Mouse (Mus musculus) embryo, embryonic 10 days (tissue): ENCODE results near the gene Gabarap.

Source experiments
- DNase-seq: peaks from one replicate; pipeline ENCODE4 v3.0.0-alpha.2; 2015; ENCODE audit warnings: low spot score

Gene Gabarap

DNA sequence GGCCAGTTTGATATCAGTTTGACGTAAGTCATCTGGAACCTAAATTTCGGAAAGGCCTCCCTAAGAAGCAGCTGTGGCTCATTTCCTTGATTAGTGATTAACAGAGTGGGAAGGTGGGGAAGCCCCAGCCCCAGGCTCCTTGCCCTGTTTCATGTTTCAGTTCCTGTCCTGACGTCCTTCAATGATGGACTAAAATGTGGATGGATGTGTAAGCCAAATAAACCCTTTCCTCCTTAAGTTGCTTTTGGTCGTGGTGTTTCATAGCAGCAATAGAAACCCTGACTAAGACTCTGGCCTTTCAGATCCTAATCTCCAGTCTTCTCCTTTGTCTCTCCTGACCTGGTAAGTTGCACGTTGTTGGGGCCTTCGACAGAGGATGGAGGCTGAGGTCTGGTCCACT is 20.7 kb upstream of the Gabarap start:
- no peak for DNase-seq

- no peak for DNase-seq
These were observed 20.2 kb upstream of the Gabarap start for GRCm38 (mm10) chr11:69970775-69971174.

DNA sequence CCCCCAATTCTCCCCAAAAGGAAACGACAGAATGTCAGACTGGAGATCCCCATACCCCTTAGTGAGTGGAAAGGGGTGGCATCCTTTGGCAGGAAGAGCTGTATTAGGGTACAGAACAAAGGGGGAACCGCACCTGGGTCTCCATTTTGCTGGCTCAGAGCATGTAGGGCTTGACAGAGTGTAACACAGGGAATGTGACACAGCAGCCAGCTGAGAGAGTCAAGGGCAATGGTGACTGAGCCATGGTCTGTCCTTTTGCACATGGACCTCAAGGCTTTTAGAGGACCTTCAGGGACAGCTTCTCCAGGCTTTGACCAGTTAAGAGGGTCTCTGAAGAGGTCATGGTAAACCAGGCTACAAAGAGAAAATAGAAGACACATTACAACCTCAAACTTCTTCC is 16.0 kb upstream of the Gabarap start:
- DNase-seq: no peak

DNA sequence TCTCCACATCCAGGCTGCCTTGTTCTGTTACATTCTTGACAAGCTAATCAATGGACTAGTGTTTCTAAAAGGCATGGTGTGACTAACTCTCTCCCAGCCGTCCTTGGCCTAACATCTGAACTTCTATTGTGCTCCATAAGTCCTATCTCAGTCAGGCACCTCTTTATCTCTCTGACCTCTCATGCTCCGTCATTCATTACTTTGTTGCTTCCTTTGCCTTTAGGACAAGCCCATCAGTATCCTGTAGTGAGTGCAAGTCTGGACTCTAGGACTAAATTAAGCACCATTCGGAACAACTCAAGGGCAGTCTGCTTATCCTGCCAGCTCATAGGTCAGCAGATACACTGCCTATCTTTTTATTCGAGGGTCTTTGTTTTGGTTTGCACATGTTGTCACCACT is 14.7 kb upstream of the Gabarap start:
- no peak for DNase-seq

GRCm38 (mm10) chr11:69979827-69980195 is 11.1 kb upstream of the Gabarap start:
- DNase-seq: no peak

GRCm38 (mm10) chr11:69980196-69981140 is 10.5 kb upstream of the Gabarap start:
- peak; percentile 100 for DNase-seq

DNA sequence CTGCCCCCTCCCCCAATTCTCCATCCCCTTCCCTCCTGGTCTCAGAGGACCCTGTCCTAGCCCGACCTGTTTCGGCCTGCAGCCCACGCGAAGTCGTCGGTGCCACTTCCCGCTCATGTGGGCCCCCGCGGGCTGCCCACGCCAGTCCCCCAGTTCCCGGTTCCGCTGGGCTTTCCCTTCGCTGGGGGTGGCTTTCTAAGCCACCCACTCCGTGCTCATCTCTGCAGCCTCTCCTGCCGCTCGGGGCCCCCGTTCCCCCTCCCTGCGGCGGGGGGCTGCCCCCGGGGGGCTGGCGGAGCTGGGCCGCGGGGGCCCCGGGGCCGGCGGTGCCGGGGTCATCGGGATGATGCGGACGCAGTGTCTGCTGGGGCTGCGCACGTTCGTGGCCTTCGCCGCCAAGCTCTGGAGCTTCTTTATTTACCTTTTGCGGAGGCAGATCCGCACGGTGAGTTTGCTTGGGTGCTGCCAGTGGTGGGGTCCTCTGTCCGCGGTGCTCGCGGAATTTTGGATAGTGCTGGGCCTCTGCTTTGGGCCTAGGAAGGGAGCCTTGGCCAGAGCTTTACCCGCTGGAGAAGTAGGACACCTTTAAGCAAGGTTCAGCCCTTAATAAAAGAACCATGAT is 9.7 kb upstream of the Gabarap start, which contains the start of gene Ctdnep1:
Ctdnep1 (plus strand) TSS at position 16 of the 622 bp plus-strand sequence.
- no peak for DNase-seq

DNA sequence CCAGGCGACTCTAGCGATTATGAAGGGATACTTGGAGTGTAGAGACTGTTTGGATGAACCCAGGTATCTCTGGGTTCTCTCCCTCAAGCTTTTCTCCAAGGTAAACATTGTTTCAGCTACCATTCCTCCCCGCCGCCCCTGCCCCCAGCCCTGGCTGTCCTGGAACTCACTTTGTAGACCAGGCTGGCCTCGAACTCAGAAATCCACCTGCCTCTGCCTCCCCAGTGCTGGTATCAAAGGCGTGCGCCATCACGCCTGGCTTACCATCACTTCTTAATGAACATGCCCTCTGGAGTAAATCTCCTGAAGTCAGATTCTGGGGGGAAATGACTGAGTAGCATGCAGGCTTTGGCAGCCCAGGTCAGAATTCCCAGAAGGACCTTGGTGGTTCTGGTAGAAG is 8.7 kb upstream of the Gabarap start, which contains the start of gene Elp5:
Elp5 (minus strand) TSS at position 293 of the 400 bp plus-strand sequence.
- DNase-seq: no peak

DNA sequence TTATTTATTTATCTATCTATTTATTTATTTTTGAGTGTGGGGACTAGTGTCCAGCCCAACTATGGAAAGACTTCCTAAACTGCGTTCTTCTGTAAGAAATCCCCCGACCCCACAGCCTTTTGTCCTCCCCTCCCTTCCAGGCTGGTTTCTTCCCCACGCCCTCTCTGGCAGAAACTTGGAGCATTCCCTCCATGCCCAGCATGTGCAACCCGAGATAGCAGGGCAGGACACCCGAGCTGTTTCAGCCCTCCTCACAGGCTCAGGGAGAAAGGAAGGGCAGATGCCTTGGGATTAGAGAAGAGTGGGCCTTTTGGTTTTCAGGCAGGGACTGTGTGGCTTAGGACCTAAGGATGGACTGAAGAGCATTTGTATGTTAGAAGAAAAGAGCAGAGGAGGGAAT is 8.1 kb upstream of the Gabarap start:
- DNase-seq: peak; percentile 12

GRCm38 (mm10) chr11:69983377-69983776 is 7.6 kb upstream of the Gabarap start:
- DNase-seq: no peak

GRCm38 (mm10) chr11:69984431-69984830 is 6.5 kb upstream of the Gabarap start:
- no peak for DNase-seq

DNA sequence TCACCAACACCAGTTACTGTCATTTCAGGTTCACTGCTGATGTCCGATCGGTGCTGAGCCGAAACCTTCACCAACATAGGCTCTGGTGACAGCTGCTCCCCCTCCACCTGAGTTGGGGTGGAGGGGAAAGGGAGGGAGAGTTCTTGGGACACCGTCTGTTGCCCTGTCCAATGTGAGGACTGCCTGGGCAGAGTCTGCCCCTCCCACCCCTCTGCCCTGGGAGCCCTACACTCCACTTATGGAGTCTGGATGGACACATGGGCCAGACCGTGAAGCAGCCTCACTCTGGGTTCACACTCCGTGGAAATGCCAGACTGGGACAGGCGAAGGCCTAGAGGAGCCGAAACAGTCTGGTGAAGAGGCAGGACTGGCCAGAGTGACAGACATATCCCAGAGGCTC is 994 bp upstream of the Gabarap start:
- no peak for DNase-seq

GRCm38 (mm10) chr11:69991711-69992110 is 768 bp downstream of the Gabarap start:
- DNase-seq: no peak

DNA sequence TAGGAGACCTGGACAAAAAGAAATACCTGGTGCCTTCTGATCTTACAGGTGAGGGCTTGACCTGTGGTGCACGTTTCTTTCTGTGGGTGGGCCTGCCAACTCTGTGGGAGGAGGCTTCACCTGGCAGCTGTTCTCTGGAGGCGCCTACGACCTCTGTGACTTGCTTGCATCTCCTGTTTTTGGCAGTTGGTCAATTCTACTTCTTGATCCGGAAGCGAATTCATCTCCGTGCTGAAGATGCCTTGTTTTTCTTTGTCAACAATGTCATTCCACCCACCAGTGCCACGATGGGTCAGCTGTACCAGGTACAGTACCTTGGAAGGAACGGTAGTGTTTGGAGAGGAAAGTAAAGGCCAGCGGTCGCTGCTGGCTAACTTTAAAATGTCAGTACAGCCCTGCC is 1.5 kb downstream of the Gabarap start:
- DNase-seq: no peak

DNA sequence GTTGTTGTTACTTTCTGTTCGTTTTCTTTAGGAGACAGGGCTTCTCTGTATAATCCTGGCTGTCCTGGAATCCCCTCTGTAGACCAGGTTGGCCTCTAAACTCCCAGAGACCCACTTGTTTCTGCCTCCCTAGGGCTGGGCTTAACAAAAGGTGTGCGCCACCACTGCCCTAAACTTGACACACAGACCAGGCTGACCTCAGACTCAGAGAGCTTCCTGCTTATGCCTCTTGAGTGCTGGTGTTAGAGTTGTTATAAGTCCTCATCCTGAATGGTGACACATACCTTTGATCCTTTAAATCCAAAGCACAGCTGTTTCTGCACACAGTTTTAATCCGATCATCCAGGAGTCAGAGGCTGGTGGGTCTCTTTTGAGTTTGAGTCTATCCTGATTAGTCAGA is 2.0 kb downstream of the Gabarap start:
- no peak for DNase-seq

DNA sequence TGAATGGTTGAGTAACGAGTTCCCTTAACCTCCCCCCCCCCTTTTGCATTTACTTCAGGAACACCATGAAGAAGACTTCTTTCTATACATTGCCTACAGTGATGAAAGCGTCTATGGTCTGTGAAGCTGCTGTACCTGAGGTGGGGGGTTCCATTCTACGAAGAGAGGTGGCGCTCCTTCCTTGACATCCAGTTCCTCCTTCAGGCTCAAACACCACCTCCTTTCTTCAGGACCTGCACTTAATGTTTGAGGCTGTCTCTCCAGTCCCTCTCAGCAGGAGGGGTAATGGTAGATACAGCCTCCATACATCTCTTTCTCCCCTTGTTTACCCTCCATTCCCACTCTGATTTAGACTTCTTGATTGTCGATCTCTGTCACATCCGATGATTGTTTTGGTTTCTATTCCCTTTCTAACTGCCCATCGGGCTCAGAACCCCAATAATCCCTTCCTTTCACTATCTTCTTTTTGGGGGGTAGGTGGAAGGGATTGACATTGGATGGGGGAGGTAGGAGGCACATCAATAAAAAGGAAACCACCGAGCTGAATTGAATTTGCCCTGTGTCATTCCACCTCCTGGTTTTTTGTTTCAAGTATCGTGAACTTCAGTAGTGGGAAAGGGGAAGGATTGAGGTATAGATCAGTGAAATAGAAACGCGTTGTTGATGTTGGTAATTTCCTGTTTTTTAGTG is 3.6 kb downstream of the Gabarap start:
- DNase-seq: no peak

- peak; percentile 99 for DNase-seq
These were observed 4.5 kb downstream of the Gabarap start, which contains the start of gene Phf23 for GRCm38 (mm10) chr11:69995391-69995960. Phf23 (plus strand) TSS chr11:69995777.

GRCm38 (mm10) chr11:69996161-69997061 is 5.5 kb downstream of the Gabarap start:
- DNase-seq: no peak

- DNase-seq: peak; percentile 82
These were observed 6.1 kb downstream of the Gabarap start for GRCm38 (mm10) chr11:69997070-69997509.

GRCm38 (mm10) chr11:69998567-69999491 is 7.9 kb downstream of the Gabarap start:
- no peak for DNase-seq
